Mouse (Mus musculus) erythroblast, embryonic 14.5 days (primary cell): ENCODE measurements around the gene Aarsd1.

ENCODE experiments used
- GATA1 ChIP-seq: IDR thresholded peaks from 2 replicates; pipeline ENCODE4 v1.6.1; 2012; ENCODE audit warnings: low read length, inconsistent platforms, mixed read lengths
- TAL1 ChIP-seq: IDR thresholded peaks from 3 replicates; pipeline ENCODE4 v1.6.1; 2012; ENCODE audit warnings: low read length, inconsistent platforms, mixed read lengths

DNA sequence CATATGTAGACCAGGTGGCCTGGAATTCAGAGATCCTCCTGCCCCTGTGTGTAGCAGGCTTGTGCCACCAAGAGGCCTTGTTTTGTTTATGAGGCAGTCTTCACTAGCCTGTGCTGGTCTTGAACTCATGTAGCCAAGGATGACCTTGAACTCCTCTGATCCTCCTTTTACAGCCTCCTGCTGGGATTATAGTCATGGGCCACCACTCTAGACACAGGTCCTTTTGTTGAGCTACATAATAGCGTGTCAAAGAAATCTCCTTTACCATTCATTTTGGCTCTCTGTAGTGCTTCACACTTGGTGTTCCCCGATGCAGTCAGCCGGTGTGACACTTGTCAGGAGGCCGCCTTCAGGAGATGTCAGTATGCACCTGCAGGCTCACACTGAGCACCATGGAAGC, 19.5 kb upstream of the Aarsd1 start:
- TF ChIP-seq GATA1, result no peak
- TF ChIP-seq TAL1, result no peak
